Mouse (Mus musculus) thymus, adult 2 months (tissue): ENCODE results near the gene Atp13a3. TPM values are rescaled to one million over a fixed set of nuclear protein-coding genes. Genes with fewer than 3 reads are reported as not detected.
A peak's percentile ranks its signal among the peaks of the same experiment; 100 is the strongest.

Experiments used
- DNase-seq: peaks from one replicate; pipeline ENCODE4 v3.0.0; 2021
- H3K27ac ChIP-seq: fragments of 200-500 bp; 2 replicates; pipeline ENCODE4 v1.5.1; 2012; ENCODE audit warnings: low read length, control low read depth; ENCODE audit not compliant: control insufficient read depth, insufficient read depth
- H3K27me3 ChIP-seq: fragments of 200-500 bp; 2 replicates; pipeline ENCODE4 v1.6.1; 2012; ENCODE audit warnings: mild to moderate bottlenecking, low read length, moderate library complexity, mixed read lengths; ENCODE audit not compliant: control insufficient read depth, insufficient read depth
- H3K36me3 ChIP-seq: fragments of 200-500 bp; 2 replicates; pipeline ENCODE4 v1.6.1; 2012; ENCODE audit warnings: mild to moderate bottlenecking, low read length, moderate library complexity; ENCODE audit not compliant: control insufficient read depth, insufficient read depth
- H3K4me1 ChIP-seq: fragments of 200-500 bp; replicated peaks from 2 replicates; pipeline ENCODE4 v1.6.1; 2012; ENCODE audit warnings: low read length; ENCODE audit not compliant: control insufficient read depth, insufficient read depth
- H3K4me3 ChIP-seq: fragments of 200-500 bp; 2 replicates; pipeline ENCODE4 v1.5.1; 2012; ENCODE audit warnings: mild to moderate bottlenecking, low read length, control low read depth, moderate library complexity; ENCODE audit not compliant: control insufficient read depth, insufficient read depth
- CTCF ChIP-seq: fragments of 200-500 bp; IDR thresholded peaks from 2 replicates; pipeline ENCODE4 v1.5.1; 2012; ENCODE audit warnings: mild to moderate bottlenecking, control low read depth, low read length, moderate library complexity, borderline replicate concordance; ENCODE audit not compliant: control insufficient read depth, poor library complexity, insufficient read depth; ENCODE audit errors: extremely low read depth
- POLR2A ChIP-seq: fragments of 200-500 bp; IDR thresholded peaks from 2 replicates; pipeline ENCODE4 v1.6.1; 2012; ENCODE audit warnings: mild to moderate bottlenecking, low read length, control low read depth, moderate library complexity; ENCODE audit not compliant: control insufficient read depth, poor library complexity, insufficient read depth; ENCODE audit errors: extremely low read depth
- WGBS: fragments of 180-500 bp; shearing (Covaris S2); methylation state at CpG from one replicate; pipeline ENCODE4 v1.1.7; 2018; 5-methylcytosine and 5-hydroxymethylcytosine counted together
- polyA plus RNA-seq: library from polyadenylated mRNA; depleted of rRNA; stranded (reverse); fragments of >200 nt; gene quantifications from 2 replicates; pipeline ENCODE4 v1.2.3, GENCODE M21; 2012

Gene Atp13a3
- polyA plus RNA-seq, 1 experiment = 68.1 TPM

- no peaks in the 10 kb centered on the region for H3K36me3 ChIP-seq
- DNase-seq = peak; percentile 49
- 4% methylated on average over 15 of the region's 15 CpGs for whole genome bisulfite sequencing
- no peak overlapping the region for H3K4me3 ChIP-seq
- H3K27me3 ChIP-seq = peaks cover 5% of the 10 kb centered on the region; the same call in 1 of the 2 replicates
- TF ChIP-seq POLR2A (no peak), CTCF (peak; percentile 84)
- peaks cover 4% of the 10 kb centered on the region for H3K4me1 ChIP-seq
- no peak overlapping the region for H3K27ac ChIP-seq
Observed at GRCm38 (mm10) chr16:30283743-30284337, 121.9 kb downstream of the Atp13a3 start.

GRCm38 (mm10) chr16:30282844-30283495 is 122.8 kb downstream of the Atp13a3 start, which contains the start of gene Lrrc15:
Gene Lrrc15, minus strand, starts transcription at chr16:30283256.
- Histone ChIP-seq H3K4me3 (no peak within 1 kb of the TSS), H3K4me1 (peaks cover 13% of the 10 kb centered on the region), H3K27me3 (peaks cover 5% of the 10 kb centered on the region; the same call in 1 of the 2 replicates), H3K36me3 (no peaks in the 10 kb centered on the region), H3K27ac (no peak within 1 kb of the TSS)
- no peak for DNase-seq
- 26% methylated on average over 34 of the region's 34 CpGs for WGBS
- TF ChIP-seq POLR2A (no peak), CTCF (no peak)

GRCm38 (mm10) chr16:30280676-30281297 is 125.0 kb downstream of the Atp13a3 start:
- no peak for TF ChIP-seq POLR2A
- DNase-seq = no peak
- 81% methylated on average over 4 of the region's 4 CpGs for WGBS
- H3K4me3 ChIP-seq = no peak overlapping the region
- H3K27ac ChIP-seq = no peak overlapping the region
- no peaks in the 10 kb centered on the region for H3K36me3 ChIP-seq
- peaks cover 30% of the 10 kb centered on the region for H3K4me1 ChIP-seq
- peaks cover 5% of the 10 kb centered on the region; the same call in 1 of the 2 replicates for H3K27me3 ChIP-seq

GRCm38 (mm10) chr16:30278406-30278805 is 127.4 kb downstream of the Atp13a3 start:
- Histone ChIP-seq H3K27ac (no peak overlapping the region), H3K36me3 (no peaks in the 10 kb centered on the region), H3K4me3 (no peak overlapping the region), H3K4me1 (peaks cover 37% of the 10 kb centered on the region), H3K27me3 (peaks cover 5% of the 10 kb centered on the region; the same call in 1 of the 2 replicates)
- DNase-seq = no peak
- WGBS = 86% methylated on average over 11 of the region's 11 CpGs
- TF ChIP-seq POLR2A (no peak), CTCF (no peak)

GRCm38 (mm10) chr16:30275558-30276340 is 130.0 kb downstream of the Atp13a3 start:
- Histone ChIP-seq H3K27me3 (no peaks in the 10 kb centered on the region), H3K4me1 (peaks cover 55% of the 10 kb centered on the region), H3K36me3 (no peaks in the 10 kb centered on the region), H3K27ac (no peak overlapping the region), H3K4me3 (no peak overlapping the region)
- 35% methylated on average over 15 of the region's 15 CpGs for WGBS
- TF ChIP-seq POLR2A (no peak), CTCF (no peak)
- no peak for DNase-seq

- H3K4me1 ChIP-seq = peaks cover 42% of the 10 kb centered on the region
- no peaks in the 10 kb centered on the region for H3K36me3 ChIP-seq
- no peak for DNase-seq
- no peak overlapping the region for H3K4me3 ChIP-seq
- H3K27me3 ChIP-seq = no peaks in the 10 kb centered on the region
- TF ChIP-seq POLR2A = no peak
- TF ChIP-seq CTCF = no peak
- 97% methylated on average over 8 of the region's 8 CpGs for WGBS
- H3K27ac ChIP-seq = no peak overlapping the region
Observed at GRCm38 (mm10) chr16:30273065-30273464, 132.7 kb downstream of the Atp13a3 start.
